Mouse (Mus musculus) spleen, postnatal 4 days (tissue): ENCODE results near the gene Vmn2r30.
"Not testable (repeated sequence)": the region's sequence is repeated elsewhere in the genome, so short reads cannot be mapped to it uniquely, and the experiment has no call there.

Source experiments
- DNase-seq, 2 experiments: peaks; one replicate each; pipeline ENCODE4 v3.0.0; 2022; ENCODE audit warnings: low spot score in 2 of 2

The Vmn2r30 gene

DNA sequence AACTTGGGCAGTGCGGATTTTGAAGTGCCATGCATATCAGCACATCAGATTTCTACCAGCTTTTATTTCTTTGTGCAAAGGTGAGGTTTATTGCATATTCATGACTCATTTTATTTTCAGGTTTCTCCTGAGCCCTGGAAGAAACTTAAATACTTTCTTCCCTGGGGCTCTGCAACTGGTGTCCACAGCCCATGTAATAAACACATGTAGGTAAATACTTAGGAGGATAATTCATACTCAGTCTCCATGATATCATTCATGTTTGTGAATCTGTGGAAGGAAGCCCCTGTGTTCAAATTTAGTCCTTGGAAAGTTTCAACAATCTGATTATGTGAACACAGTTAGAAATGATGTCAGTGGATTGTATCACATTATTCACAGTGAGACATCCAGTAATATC, at the start of gene Vmn2r30:
Gene Vmn2r30, minus strand, starts transcription at position 101 of the 400 bp plus-strand sequence.
- not testable (repeated sequence) for DNase-seq

DNA sequence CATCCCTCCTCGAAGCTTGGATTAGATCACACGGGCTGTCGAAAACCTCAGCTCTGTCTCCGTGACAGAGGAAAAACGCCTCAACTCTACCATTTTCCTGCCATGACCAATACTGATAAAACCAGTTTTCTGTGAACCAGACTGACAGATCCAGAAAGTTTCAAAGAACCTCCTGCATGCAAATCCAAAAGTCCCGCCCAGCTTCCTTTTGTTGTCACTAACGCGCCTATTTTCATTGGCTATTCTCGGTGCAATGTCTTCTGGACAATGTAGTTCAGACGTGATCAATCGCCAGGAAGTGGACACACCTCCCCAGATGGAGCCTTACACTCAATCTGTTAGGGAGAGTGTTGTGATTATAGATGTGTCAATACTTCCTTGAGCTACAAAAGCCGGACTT, 37.0 kb upstream of the Vmn2r30 start, which contains the start of gene Gm45783:
Gene Gm45783, minus strand, starts transcription at position 143 of the 400 bp plus-strand sequence.
- not testable (repeated sequence) for DNase-seq

- DNase-seq = peak; percentile 48 to 70
These were observed 41.8 kb downstream of the Vmn2r30 start for GRCm38 (mm10) chr7:7295595-7295994.

GRCm38 (mm10) chr7:7281383-7281782, 56.0 kb downstream of the Vmn2r30 start:
- no peak for DNase-seq

- peak; percentile 81 to 90 for DNase-seq
These were observed 59.3 kb downstream of the Vmn2r30 start, which contains the start of gene Gm45844 for GRCm38 (mm10) chr7:7277966-7278567. Gm45844 (minus strand) TSS chr7:7278289.

GRCm38 (mm10) chr7:7277556-7277955, 59.9 kb downstream of the Vmn2r30 start:
- peak in 1 of 2 experiments; percentile 66 for DNase-seq
